Mouse (Mus musculus) embryonic fibroblast, embryonic 13.5 days (primary cell): ENCODE data around the gene Rbm33. TPM values are rescaled to one million over a fixed set of nuclear protein-coding genes. Genes with fewer than 3 reads are reported as not detected.

Experiments
- H3K27ac ChIP-seq: 2 replicates; pipeline ENCODE4 v1.5.1; 2012; ENCODE audit warnings: low read length, control low read depth, inconsistent platforms; ENCODE audit not compliant: insufficient read depth
- H3K4me1 ChIP-seq: 2 replicates; pipeline ENCODE4 v1.6.1; 2011; ENCODE audit warnings: low read length; ENCODE audit not compliant: control insufficient read depth, insufficient read depth
- H3K4me3 ChIP-seq: 2 replicates; pipeline ENCODE4 v1.5.1; 2011; ENCODE audit warnings: mild to moderate bottlenecking, control low read depth, low read length; ENCODE audit not compliant: insufficient read depth
- CTCF ChIP-seq: IDR thresholded peaks from 2 replicates; pipeline ENCODE4 v1.5.1; 2011; ENCODE audit warnings: mild to moderate bottlenecking, control low read depth, low read length, moderate library complexity, borderline replicate concordance; ENCODE audit not compliant: insufficient read depth
- POLR2A ChIP-seq: IDR thresholded peaks from 2 replicates; pipeline ENCODE4 v1.6.1; 2011; ENCODE audit warnings: low read depth, mild to moderate bottlenecking, control low read depth, low read length, moderate library complexity
- polyA plus RNA-seq: library from polyadenylated mRNA; stranded (reverse); fragments of >200 nt; gene quantifications from 2 replicates; pipeline ENCODE4 v1.2.4, GENCODE M21; 2011; ENCODE audit warnings: low read depth; ENCODE audit not compliant: missing spikeins, insufficient read length

Rbm33 gene
- polyA plus RNA-seq, 1 experiment = 26.4 TPM

DNA sequence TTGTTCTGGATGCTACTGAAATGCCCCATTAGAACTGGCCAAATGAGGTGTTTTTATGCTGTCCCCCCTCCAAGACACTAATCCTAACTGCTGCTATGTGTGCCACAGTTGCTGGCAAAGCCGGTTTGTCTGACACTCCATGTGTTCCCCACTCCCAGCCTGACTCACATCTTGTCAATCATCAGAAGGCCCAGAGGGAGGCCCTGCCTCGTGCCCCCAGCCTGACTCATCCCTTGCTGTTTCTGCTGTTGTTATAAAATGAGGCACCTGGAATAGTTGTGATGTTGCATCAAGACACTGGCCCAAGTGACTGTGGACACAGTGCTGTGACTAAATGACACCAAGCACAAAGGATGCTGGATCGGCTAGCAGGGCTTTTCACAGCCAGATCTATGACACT is 18.2 kb upstream of the Rbm33 start:
- H3K4me3 ChIP-seq = no peak overlapping the region
- H3K27ac ChIP-seq = no peak overlapping the region
- TF ChIP-seq CTCF (no peak), POLR2A (no peak)
- no peaks in the 10 kb centered on the region for H3K4me1 ChIP-seq

DNA sequence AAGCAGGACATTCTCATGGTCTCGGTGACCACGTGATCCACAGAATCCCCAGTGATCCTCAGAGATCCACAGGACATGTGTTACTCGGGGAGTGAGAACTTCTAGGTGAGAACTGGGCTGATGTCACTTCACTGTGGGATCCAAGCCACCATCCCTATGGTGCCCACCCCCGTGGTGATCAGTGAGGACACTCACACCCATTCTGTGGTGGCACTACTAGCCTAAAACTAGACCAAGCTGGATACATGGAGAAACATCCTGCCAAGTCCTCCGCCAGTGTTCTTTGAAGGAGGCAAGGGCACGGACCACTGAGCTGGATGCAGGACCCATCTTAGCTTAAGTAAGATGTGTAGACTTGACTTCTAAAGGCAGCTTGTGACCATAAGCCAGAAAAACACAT is 17.6 kb upstream of the Rbm33 start:
- Histone ChIP-seq H3K27ac (no peak overlapping the region), H3K4me1 (no peaks in the 10 kb centered on the region), H3K4me3 (no peak overlapping the region)
- TF ChIP-seq POLR2A = no peak

DNA sequence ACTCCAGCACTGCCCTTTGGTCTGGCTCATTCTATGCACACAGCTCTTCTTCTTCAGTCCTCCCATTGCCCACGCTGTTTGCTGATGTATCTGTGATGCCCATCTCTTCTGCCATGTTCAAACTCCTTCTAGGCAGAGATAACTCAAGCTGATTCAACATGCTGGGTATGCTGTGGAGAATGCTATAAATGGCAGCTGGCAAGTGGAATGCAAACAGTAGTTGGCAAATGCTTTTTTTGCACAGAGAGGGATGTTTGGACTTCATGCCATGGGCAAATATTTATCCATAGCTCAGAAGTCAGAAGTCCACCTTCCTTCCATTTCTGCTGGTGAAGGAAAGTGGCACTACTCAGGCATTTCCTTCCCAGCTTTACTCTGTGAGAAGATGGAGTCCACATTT is 14.2 kb upstream of the Rbm33 start:
- Histone ChIP-seq H3K27ac (no peak overlapping the region), H3K4me1 (no peaks in the 10 kb centered on the region), H3K4me3 (no peak overlapping the region)
- TF ChIP-seq POLR2A (no peak), CTCF (no peak)

DNA sequence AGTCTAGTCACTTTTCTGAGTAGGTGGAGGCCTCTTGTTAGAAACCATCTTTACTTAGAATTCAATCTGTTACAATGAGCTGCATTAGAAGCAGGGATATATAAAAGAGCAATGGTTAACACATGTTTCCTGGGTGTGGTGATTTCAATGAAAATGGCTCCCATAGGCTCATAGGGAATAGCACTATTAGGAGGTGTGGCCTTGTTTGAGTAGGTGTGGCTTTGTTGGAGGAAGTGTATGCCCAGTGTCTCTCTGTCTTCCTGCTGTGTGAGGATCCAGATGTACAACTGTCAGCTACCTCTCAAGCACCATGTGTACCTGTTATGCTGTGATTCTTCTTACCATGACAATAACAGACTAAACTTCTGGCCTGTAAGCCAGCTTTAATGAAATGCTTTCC is 12.4 kb upstream of the Rbm33 start:
- Histone ChIP-seq H3K27ac (no peak overlapping the region), H3K4me3 (no peak overlapping the region), H3K4me1 (no peaks in the 10 kb centered on the region)
- TF ChIP-seq POLR2A (no peak), CTCF (no peak)

DNA sequence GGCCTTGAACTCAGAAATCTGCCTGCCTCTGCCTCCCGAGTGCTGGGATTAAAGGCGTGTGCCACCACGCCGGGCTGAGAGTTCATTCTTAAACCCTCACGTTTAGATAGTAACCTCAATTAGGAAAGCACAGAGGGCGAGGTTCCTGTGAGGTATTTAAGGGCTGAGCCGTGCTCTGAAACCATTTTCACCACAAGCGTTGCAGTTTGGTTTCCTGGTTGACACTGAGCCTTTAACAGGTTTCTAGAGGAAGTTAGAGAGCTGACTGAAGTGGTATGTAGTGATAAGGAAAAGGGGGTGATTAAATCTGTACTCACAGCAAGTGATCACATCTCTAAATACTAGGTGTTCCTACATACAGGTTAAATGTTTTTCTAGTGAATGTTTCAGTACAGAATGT is 1.4 kb upstream of the Rbm33 start:
- TF ChIP-seq CTCF (no peak), POLR2A (no peak)
- Histone ChIP-seq H3K4me3 (no peak overlapping the region), H3K4me1 (no peaks in the 10 kb centered on the region), H3K27ac (no peak overlapping the region)

DNA sequence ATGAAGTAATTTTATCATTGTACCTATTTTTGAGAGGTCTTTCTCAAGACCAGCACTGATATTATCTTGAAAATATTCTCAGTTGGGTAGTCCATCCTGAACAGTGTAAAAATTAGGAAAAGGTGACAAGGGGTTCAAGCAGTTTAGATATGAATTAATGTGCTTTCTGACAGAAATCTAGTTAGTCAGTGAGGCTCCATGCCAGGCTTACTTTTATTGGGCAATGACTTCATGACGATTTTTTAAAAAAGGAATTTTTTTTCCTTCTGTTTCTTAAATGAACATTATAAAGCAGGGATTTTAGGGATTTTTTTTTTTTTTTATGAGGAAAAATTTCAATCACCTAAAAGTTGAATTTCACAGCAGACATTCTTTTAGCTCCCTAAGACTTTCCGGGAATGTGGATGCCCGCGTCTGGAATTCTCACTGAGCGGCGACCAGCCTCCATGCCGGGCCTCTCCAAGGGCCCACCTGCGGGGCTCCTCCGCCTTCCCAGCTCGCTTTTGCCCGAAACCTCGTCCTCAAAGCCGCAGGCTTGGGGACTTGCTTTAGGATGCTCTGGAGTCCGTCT is 685 bp upstream of the Rbm33 start:
- H3K4me3 ChIP-seq = peak overlapping the region; percentile 69
- no peak for TF ChIP-seq CTCF
- TF ChIP-seq POLR2A = no peak
- peak overlapping the region; percentile 90 for H3K27ac ChIP-seq
- H3K4me1 ChIP-seq = no peaks in the 10 kb centered on the region

DNA sequence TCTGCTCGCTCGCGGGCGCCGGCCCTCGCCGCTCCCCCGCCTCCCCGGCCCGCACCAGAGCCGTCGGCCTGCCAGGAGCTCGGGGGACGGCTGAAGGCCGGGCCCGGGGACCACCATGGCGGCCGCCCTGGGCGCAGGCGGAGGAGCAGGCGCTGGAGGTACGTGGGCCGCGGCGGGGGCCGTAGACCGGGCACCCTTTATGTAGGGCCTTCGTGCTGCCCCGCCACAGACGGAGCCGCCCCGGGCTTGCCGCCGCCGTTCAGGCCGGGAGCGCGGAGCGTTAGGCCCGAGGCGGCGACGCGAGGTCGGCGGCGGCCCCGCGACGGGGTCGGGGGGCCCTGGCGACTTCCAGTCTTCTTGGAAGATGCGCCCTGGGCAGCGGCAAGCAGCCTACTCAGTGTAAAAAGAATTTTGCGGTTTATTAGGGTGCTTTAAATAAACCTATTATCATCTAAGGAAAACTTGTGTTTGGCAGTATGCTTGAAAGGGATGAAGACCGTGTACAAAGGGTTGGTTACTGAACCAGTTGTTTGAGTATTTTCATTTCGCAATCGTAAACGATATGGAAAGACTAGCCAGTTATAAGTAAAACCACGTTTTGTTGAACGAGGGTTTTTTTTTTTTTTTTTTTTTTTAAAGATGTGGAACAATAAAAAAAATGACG is 464 bp downstream of the Rbm33 start:
- Histone ChIP-seq H3K4me1 (no peaks in the 10 kb centered on the region; the same call in 1 of the 2 replicates), H3K4me3 (peak overlapping the region; percentile 69), H3K27ac (peak overlapping the region; percentile 90)
- TF ChIP-seq CTCF (no peak), POLR2A (no peak)

DNA sequence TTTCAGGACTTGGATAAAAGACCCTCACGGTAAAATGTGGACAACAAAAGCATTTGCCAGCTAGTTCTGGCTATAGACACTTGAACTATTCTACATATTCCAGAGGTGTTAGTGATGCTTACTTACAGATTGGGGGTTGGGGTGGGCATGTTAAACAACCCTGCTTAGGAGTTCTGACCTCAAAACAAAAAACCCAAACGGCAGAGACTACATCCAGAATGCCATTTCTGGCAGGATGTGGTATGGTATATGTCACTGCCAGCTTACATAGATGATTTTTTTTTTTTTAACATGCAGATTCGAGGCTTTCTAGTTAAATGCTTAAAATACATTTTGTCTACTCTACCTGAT is 971 bp downstream of the Rbm33 start:
- Histone ChIP-seq H3K4me3 (peak overlapping the region; percentile 69), H3K27ac (no peak overlapping the region), H3K4me1 (no peaks in the 10 kb centered on the region; the same call in 1 of the 2 replicates)
- no peak for TF ChIP-seq CTCF
- TF ChIP-seq POLR2A = no peak

DNA sequence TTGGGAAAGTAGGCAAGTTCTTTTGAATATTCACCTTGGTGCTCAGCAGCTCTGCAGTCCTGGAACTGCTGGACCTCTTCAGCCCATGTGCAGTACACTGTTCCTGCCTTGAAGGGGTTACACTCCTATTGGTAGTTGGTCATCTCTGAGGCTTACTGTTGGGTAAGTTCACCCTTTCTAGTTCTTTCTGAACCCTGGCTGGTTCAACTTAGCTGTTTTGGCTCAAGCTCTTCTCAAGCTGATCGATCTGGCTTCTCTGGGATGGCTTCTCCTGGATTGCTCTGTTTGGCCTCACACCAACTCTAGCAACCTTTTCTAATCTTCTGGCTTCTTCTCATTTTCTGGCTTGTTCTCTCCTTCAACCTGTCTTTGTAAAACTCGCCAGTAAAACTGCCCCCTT is 1.8 kb downstream of the Rbm33 start:
- TF ChIP-seq CTCF (no peak), POLR2A (no peak)
- Histone ChIP-seq H3K27ac (no peak overlapping the region), H3K4me1 (no peaks in the 10 kb centered on the region; the same call in 1 of the 2 replicates), H3K4me3 (peak overlapping the region; percentile 69)

DNA sequence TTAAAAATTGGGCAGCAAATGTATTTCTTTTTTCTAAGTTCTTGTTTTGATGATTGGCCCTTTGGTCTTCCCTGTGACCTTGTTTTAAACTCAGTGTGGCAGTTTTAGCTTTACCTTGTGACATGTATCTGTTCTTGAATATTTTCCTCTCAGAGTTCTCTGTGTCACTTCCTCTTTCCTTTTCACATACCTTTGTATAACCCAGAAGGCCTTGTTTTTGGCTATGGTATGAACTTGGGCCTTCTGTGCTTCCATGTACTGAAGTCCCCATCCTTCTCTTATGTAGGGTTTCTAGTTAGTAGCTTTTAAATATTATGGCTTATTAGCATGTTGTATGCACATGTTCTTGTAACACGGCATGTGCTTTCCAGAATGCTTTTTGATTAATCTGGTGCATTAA is 4.8 kb downstream of the Rbm33 start:
- no peak for TF ChIP-seq POLR2A
- no peak for TF ChIP-seq CTCF
- H3K4me1 ChIP-seq = no peaks in the 10 kb centered on the region; the same call in 1 of the 2 replicates
- no peak overlapping the region for H3K4me3 ChIP-seq
- H3K27ac ChIP-seq = no peak overlapping the region
